Mouse (Mus musculus): Measurements from ENCODE around the gene Zcchc9.

Zcchc9 gene

DNA sequence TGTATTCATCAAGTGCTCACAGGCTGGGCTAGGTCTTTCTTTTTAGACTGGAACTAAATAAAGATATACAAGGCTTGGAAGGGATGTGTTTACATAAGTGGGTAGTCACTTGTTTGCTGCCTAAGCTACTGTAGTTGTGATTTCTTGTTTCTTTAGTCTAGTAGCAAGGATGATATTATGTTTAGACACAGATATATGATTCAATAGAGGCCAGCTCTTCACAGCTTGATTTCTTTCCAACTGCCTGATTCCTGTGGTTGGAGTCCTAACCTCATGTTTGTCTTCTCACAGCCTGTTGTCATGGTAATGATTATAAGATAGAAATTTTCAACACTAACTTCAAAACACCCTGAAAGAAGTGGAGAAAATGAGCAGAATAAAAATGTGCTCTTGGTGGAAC, 27.6 kb downstream of the Zcchc9 start:
- no peak for TF ChIP-seq GATA4 (IDR thresholded peaks at IDR 0.05; ENCODE audit: insufficient replicate concordance, low read length)

DNA sequence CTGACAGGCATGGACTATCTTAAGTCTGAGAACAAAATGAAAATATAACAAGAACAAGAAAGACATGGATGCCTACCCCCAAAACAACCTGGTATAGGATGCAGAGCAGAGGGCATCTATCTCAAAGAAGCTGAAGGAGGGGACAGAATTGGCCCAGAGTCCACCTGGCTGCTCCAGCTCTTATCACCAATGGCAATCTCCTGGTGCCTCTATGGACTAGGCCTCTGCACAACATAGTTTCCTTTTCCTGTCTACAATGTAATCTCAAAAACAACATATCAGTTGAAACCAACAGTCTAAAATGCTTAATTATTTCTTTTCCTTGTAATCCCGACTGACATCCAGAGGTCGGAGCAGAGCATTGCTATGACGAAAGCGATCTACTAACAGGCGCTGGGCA, 29.4 kb downstream of the Zcchc9 start:
- TF ChIP-seq GATA4 (IDR thresholded peaks at IDR 0.05; ENCODE audit: insufficient replicate concordance, low read length) = no peak

DNA sequence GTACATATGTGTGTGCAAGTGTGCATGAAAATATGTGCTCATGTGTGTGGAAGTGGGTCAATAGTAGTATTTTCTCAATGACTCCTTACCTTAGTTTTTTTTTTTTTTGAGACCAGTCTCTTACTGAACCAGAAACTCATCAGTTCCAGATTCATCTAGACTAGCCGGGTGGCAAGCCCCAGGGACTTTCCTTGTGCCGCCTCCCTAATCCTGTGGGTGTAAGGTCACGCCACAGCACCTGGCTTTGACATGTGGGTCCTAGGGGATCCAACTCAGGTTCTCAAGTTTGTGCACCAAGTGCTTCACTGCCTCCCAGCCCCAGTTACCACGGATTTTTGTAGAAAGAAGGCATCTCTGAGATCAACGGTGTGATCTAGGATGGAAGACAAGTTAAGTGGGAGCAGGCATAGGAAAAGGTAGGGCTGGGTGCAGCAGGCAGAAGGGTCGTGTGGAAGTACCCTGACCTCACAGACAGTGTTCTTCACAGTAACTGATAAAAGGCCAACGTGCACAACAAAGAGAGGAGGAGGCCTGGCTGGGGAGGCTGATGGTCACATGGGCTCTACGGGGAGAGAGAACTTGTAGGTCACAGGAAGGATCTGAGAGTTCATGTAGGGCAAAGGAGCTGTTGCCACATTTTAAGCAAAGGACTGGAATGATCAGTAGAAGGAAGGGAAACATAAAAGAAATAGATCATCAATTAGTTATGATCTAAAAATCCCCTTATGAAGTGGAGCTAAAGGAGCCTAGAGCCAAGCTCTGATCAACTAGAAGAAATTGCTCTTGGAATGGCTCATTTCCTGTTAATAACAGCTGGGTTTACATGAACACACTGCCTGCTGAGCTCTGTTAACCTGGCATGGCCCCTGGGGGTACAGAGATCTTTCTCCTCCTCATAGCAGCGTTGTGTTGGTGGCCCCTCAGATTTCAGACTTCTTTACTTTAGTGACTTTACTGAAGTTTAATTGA, 38.5 kb downstream of the Zcchc9 start:
- no peak for TF ChIP-seq GATA4 (IDR thresholded peaks at IDR 0.05; ENCODE audit: insufficient replicate concordance, low read length)

DNA sequence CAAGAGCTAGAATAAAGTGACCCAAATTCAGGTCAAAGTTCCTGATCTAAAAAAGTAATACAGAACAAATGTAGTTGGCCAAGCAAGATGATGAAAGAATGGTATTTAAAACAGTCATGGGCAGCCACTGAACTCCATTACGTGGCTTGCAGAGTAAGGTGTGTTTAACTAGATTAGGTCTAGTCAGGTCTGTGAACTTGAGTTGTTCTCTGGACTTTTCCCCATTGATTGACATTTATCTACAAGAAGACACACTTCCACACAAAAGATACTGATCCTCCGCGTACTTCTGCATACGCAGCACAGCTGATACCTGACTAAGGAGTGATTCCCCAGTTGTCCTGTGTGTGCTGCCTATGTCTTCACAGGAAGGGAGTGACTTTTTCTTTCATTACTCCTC, 41.9 kb downstream of the Zcchc9 start:
- peak; percentile 75; the same call in 1 of the 2 replicates for TF ChIP-seq GATA4 (IDR thresholded peaks at IDR 0.05; ENCODE audit: insufficient replicate concordance, low read length)

DNA sequence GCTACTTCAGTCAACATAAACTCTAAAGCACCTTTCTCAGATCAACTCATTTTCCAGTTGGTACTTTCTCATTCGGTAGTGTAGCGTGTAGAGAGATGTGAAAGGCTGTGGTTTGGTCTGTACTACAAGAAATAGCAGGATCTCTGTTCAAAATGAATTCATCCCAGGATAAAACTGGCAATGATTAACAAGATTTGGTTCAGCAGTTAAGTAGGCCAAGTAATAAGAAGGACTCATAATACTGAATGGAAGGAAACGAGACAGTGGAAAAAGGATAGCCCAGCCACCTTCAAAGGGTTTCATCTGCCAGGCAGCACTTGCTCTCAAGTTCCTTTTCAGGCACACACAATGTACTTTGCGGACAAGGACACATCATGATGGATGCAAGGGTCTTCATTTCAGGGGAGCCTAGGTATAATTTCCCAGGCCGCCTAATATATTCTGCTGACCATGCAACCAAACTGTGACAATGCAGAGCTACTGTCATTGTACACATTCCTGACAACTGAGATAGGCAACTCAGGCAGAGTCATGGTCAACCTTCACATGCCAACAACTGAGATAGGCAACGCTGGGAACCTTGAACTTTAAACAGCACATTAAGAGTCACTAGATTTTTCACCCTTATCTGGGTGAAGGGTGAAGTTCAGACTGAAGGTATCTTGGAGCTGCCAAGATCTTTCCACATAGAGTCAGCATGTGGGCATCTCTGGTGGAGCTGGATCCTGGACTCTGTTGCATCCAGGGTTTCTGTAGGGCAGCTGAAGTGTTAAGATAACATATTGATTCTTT, 45.7 kb downstream of the Zcchc9 start:
- TF ChIP-seq GATA4 (IDR thresholded peaks at IDR 0.05; ENCODE audit: insufficient replicate concordance, low read length) = peak; percentile 32; the same call in 1 of the 2 replicates

DNA sequence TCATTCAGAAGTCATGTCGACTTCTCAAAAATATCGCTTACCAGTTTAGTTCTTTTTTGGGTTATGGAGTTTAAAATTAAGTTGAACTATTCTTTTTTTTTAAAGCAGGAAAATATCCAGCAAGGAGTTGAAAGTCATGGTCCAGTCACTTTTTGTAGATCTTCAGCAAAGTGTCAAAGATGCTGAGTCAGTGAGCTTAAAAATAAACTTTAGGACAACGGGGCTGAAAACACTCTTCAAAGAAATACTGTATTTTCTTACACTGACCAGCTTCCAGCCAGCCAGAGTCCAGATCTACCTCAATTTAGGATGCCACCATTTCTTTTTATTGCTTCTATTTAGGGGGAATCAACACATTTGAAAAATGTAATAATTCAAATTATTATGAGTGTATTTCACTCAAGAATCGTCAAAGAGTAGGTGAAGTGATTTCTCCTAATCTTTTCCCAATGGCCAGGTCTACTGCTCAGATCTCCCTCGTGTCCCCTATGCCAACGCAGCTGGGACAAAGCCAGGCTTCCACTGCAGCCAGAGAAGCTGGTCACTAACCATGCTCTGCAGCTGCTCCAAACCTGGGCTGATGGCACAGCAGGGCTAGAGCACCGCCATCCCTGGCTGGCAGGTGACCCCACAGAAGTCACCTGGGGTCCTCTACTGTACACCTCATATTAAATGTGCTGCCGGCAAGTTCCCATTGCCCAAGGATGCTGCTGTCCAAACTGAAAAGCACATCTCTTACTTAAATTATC, 47.0 kb downstream of the Zcchc9 start:
- TF ChIP-seq GATA4 (IDR thresholded peaks at IDR 0.05; ENCODE audit: insufficient replicate concordance, low read length) = no peak

DNA sequence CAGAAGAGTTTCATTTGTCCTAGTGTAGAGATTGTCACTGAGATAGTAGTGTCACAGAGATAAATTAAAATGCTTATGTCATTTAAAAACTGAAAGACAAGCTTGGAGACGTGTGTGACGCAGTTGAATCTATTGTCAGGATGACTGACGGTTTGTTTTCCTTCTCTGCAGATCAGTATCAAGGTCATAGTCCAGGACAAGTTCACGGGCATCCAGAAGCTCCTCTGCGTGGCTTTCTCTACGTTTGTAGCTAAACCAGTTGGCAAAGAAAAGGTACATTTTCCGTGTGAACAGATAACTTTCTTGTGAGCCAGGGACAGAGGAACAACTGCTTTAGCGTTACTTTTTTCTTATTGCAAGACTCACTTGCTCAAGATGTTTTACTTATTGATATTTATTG, 47.7 kb downstream of the Zcchc9 start:
- TF ChIP-seq GATA4 (IDR thresholded peaks at IDR 0.05; ENCODE audit: insufficient replicate concordance, low read length) = peak; percentile 86

DNA sequence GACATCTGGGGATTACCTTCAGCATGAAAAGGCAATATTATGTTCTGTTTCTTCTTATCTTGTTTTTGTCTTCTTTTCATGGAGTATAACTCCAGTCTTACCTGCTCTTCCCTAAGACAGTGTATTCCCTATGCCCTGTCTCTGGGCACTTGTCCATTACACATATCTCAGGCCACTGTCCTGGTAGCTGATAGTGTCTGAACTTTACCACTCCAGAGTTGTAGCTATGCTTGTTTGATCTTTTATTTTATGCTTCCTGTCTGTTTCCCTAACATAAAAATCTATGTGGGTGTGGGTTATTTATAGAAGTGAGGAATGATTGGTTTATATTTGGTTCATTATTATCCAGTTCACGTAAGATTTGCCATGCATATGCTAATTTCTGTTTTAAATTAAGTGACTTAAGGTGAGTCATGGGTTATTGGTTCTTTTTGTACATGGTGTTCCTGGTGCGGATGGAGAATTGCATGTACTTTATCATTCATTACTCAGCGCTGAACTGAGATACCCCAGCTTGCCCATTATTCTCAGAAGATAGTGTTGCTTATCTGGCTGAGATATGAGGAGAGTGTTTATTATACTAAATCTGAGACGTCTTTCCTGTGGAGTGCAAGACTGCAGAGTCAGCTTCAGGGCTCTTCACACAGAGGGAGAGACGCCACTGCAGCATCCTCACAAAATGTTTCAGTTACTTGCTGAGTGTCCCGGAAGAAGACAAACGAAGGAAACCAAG, 49.0 kb downstream of the Zcchc9 start:
- TF ChIP-seq GATA4 (IDR thresholded peaks at IDR 0.05; ENCODE audit: insufficient replicate concordance, low read length) = peak; percentile 46; the same call in 1 of the 2 replicates

DNA sequence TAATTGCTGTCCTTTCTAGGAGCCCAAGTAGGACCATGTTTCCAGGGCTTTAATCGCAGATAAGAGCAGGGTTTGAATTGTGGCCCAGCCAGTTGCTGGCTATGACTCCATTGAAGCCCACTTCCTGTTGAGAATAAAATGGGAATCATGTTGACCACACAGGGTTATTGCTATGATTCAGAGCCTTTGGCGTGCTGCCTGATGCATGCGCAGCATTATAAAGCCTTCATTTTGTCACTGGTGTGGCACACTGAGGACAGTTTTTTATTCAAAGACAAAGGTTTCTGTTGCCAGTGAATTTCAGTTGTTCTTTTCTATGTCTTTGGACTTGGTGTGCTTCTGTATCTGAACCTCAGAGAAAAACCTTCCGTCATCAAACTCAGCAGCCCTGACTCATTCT, 51.3 kb downstream of the Zcchc9 start:
- TF ChIP-seq GATA4 (IDR thresholded peaks at IDR 0.05; ENCODE audit: insufficient replicate concordance, low read length) = no peak

DNA sequence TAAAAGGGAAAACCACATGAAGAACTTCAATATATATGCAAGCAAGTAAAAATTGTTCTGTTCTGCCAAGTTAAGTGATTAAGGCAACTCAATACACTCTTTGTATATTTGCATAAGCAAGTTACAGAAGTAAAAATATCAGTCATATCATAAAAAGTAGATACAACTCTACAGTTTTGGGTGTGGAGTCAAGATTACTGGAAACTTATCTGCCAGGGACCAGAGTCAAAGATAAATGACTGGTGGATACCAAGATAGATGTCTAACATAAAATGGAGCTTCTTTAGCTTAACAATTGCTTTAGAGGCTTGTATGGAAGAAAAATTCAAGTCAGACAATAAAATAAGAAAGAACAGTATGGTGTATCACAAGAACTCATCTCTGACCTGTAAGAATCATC, 52.7 kb downstream of the Zcchc9 start:
- TF ChIP-seq GATA4 (IDR thresholded peaks at IDR 0.05; ENCODE audit: insufficient replicate concordance, low read length) = no peak

DNA sequence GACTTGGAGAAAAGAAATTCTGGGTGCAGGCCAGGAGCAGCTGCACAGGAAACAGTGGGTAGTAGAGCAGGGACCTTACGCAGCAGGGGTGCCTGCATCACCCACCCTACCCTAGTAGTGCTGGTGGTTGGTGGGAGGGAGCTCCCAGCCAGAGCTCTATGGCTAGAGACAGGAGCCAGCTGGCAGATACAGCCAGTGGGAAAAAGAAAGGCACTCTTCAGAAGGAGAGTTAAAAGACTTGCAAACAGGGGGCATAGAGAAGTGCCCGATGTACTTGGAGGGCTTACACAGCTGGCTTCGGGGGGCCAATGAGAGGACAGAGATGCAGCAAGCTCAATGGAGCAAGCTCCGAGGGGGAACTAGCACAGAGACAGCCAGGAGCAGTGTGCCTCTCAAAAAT, 53.8 kb downstream of the Zcchc9 start:
- TF ChIP-seq GATA4 (IDR thresholded peaks at IDR 0.05; ENCODE audit: insufficient replicate concordance, low read length) = no peak

DNA sequence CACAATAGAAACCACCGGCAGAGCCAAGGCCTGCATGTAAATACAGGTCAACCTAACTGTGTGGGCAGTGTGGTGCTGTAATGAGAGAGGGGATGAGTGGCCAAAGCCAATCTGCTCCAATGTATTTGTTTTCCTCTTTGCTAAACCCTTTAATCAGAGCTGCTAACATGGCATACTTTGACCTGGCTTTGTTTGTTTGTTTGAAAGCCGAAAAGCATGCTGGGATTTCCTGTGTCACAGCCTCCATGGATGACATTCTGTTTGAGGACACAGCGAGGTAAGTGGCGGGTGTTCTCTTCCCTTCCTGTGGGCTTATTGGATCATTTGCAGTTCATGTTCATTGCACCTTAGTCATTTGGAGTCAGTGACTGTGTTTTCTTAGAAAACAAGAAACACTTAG, 57.5 kb downstream of the Zcchc9 start:
- TF ChIP-seq GATA4 (IDR thresholded peaks at IDR 0.05; ENCODE audit: insufficient replicate concordance, low read length) = peak; percentile 16; the same call in 1 of the 2 replicates

DNA sequence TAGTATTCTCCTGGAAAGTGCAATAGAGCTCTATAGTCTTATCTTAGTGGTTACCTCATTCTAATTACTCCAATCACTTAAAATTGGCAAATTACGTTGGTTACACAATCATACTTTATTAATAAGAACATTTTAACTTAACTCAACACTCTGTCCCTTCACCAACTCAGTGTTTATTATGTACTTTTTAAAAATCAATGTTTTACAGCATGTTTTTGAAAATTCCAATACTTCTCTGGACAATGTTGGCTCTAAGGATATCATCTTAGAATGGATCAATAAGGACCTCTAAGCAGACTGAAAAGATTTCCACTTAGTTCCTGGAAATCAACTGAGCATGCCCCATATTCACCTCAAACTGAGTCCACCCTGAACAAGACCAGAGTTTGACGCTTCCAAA, 59.1 kb downstream of the Zcchc9 start:
- TF ChIP-seq GATA4 (IDR thresholded peaks at IDR 0.05; ENCODE audit: insufficient replicate concordance, low read length) = peak; percentile 64; the same call in 1 of the 2 replicates

Measured in liver, adult (tissue).